Mouse (Mus musculus) embryonic facial prominence, embryonic 15.5 days (tissue): Measurements from ENCODE around the gene Fcor. TPM values are rescaled to one million over a fixed set of nuclear protein-coding genes. Genes with fewer than 3 reads are reported as not detected.

Experiments used
- ATAC-seq: fragments of 200-750 bp; cut with Nextera tagmentation; 2 replicates; pipeline ENCODE4 v1.8.0; 2017; ENCODE audit warnings: low read depth, moderate TSS enrichment; ENCODE audit not compliant: insufficient number of reproducible peaks, low FRiP score, low TSS enrichment
- H3K27ac ChIP-seq: fragments of 300-500 bp; sonication (generic); replicated peaks from 2 replicates; pipeline ENCODE4 v1.5.1; 2015; ENCODE audit warnings: mild to moderate bottlenecking, inconsistent platforms
- H3K27me3 ChIP-seq: fragments of 300-500 bp; sonication (generic); 2 replicates; pipeline ENCODE4 v1.6.1; 2015; ENCODE audit warnings: inconsistent platforms
- H3K36me3 ChIP-seq: fragments of 300-500 bp; sonication (generic); 2 replicates; pipeline ENCODE4 v1.6.1; 2015; ENCODE audit warnings: mild to moderate bottlenecking, inconsistent platforms
- H3K4me1 ChIP-seq: fragments of 300-500 bp; sonication (generic); 2 replicates; pipeline ENCODE4 v1.6.1; 2015; ENCODE audit warnings: inconsistent platforms
- H3K4me2 ChIP-seq: fragments of 300-500 bp; sonication (generic); replicated peaks from 2 replicates; pipeline ENCODE4 v1.6.1; 2015; ENCODE audit warnings: mild to moderate bottlenecking, inconsistent platforms
- H3K4me3 ChIP-seq: fragments of 300-500 bp; sonication (generic); replicated peaks from 2 replicates; pipeline ENCODE4 v1.5.1; 2015; ENCODE audit warnings: mild to moderate bottlenecking, inconsistent platforms
- H3K9ac ChIP-seq: fragments of 300-500 bp; sonication (generic); 2 replicates; pipeline ENCODE4 v1.6.1; 2015; ENCODE audit warnings: inconsistent platforms
- H3K9me3 ChIP-seq: fragments of 300-500 bp; sonication (generic); replicated peaks from 2 replicates; pipeline ENCODE4 v1.6.1; 2016; ENCODE audit warnings: inconsistent platforms
- WGBS: fragments of 180-500 bp; shearing (Covaris S2); methylation state at CpG from one replicate; pipeline ENCODE4 v1.1.7; 2015; 5-methylcytosine and 5-hydroxymethylcytosine counted together
- polyA plus RNA-seq: library from polyadenylated mRNA; unstranded; fragments of >200 nt; fragmentation: Nextera tagmentation; extraction: Ambion mirVana; gene quantifications from 2 replicates; pipeline ENCODE4 v1.2.1, GENCODE M21; 2015

Fcor gene
- polyA plus RNA-seq, 1 experiment from 2014 or later: 8.1 TPM

GRCm38 (mm10) chr8:3646824-3647531 is 25.2 kb downstream of the Fcor start:
- H3K27ac ChIP-seq: no peak overlapping the region
- ATAC-seq: no peak
- H3K4me3 ChIP-seq: no peak overlapping the region
- H3K4me1 ChIP-seq: no peaks in the 10 kb centered on the region
- no peak overlapping the region for H3K9ac ChIP-seq
- no peaks in the 10 kb centered on the region for H3K36me3 ChIP-seq
- H3K4me2 ChIP-seq: no peak overlapping the region
- 77% methylated on average over 6 of the region's 6 CpGs for WGBS
- no peaks in the 10 kb centered on the region for H3K27me3 ChIP-seq
- no peaks in the 10 kb centered on the region for H3K9me3 ChIP-seq

DNA sequence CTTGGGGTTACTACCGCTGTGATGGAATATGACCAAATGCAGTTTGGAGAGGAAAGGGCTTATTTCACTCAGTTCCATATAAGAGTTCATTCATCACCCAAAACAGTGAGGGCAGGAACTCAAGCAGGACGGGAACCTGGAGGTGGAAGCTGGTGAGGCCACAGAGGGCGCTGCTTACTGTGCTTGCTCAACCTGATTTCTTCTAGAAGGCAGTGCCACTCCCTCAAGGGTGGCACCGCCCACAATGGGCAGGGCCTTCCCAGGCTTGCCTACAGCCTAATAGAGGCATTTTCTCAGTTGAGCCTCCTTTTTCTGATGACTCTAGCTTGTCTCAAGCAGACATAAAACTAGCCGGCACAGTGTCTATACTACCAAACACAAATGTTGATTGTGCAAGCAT is 26.4 kb downstream of the Fcor start:
- Histone ChIP-seq H3K4me3 (no peak overlapping the region), H3K27ac (no peak overlapping the region), H3K36me3 (no peaks in the 10 kb centered on the region), H3K4me1 (no peaks in the 10 kb centered on the region), H3K9ac (no peak overlapping the region), H3K27me3 (no peaks in the 10 kb centered on the region), H3K4me2 (no peak overlapping the region), H3K9me3 (no peaks in the 10 kb centered on the region)
- 15% methylated on average over 5 of the region's 5 CpGs for WGBS
- no peak for ATAC-seq

DNA sequence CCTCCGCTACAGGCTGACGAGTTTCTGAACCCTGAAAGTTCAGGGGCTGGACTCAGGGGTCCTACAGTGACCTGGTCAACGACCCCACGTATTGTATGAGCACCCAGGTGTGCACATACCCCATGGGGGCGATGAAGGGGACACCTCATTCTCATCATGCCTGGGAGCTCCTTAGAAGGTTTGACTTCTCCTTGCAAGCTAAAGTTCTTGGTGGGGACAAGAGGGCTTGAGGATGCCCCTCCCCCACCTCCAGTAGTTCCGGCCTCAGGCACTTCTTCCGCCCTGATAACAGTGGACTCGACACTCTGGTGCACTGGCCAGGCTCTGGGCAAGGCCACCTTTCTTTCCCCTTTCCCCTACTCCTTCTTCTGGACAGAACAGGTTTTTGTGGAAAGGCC is 40.7 kb downstream of the Fcor start:
- H3K27me3 ChIP-seq: peaks cover 10% of the 10 kb centered on the region
- H3K4me3 ChIP-seq: peak overlapping the region; percentile 55
- peak overlapping the region; percentile 77 for H3K4me2 ChIP-seq
- no peaks in the 10 kb centered on the region for H3K9me3 ChIP-seq
- H3K4me1 ChIP-seq: peaks cover 10% of the 10 kb centered on the region
- H3K27ac ChIP-seq: no peak overlapping the region
- peak overlapping the region; percentile 51 for H3K9ac ChIP-seq
- 0 out of 2 replicates have a peak, but pooled peaks cover 10% of the 10 kb centered on the region for H3K36me3 ChIP-seq
- 0 out of 2 replicates have a peak, but pooled peaks have one; percentile 17 for ATAC-seq
- 14% methylated on average over 8 of the region's 8 CpGs for WGBS

DNA sequence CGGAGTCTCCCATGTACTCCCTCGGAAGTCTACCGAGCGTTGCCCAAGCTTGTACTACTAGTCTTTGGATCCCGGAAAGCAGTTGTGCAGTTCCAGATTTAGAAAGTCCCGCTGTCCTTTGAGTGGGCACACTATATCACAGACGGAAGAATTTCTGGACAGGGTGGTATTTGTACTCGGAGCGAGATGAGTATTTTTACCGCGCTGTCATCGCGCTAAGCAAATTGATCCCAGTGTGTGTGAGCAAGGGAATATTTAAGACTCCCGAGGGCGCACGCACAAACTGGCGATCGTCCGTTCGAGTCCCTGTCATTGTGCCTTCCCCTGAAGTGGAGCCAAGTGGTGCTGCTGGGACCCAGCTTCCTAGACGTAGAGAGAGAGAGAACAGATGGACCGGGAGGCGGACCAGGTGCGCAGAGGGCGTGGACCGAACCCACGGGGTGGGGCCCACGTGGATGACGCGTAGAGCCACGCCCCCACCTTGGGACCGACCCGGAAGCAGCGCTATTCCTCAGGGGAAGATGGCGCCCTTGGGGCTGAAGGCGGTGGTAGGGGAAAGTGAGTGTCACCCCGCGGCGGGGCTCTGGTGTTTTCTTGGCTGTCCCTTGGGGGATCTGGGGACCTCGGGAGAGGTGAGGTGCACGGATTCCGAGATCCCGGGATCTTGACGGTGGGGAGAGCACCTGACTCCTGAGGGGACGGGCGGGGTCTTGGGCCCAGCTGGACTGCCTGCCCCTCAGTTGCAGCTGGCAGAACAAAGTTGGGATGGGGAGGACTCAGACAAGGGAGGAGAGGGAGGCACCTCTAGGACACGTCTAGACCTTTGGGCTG is 41.3 kb downstream of the Fcor start, which contains the start of gene Stxbp2:
Stxbp2 (plus strand) TSS at position 309 of the 831 bp plus-strand sequence.
- 6% methylated on average over 47 of the region's 47 CpGs for WGBS
- Histone ChIP-seq H3K27me3 (peaks cover 10% of the 10 kb centered on the region), H3K4me3 (peak within 1 kb of the TSS; percentile 55), H3K9ac (peak within 1 kb of the TSS; percentile 51), H3K9me3 (no peaks in the 10 kb centered on the region), H3K4me1 (peaks cover 10% of the 10 kb centered on the region), H3K27ac (no peak within 1 kb of the TSS), H3K36me3 (0 out of 2 replicates have a peak, but pooled peaks cover 4% of the 10 kb centered on the region), H3K4me2 (peak within 1 kb of the TSS; percentile 77)
- ATAC-seq: peak; percentile 80

DNA sequence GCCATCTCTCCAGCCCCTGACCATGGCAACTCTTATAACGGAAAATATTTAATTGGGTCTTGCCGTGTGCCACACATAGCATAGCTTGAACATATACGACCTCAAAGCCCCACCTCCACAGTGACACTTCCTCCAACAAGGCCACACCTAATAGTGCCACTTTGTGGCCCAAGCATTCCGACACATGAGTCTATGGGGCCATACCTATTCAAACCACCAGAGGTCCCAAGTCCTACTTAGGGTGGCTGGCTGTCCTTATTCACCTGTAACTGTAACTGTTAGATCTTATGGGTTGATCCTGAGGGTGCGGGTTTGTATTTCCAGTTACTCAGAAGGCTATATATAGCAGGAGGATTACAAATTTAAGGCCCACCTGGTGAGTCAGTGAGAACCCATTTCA is 44.1 kb downstream of the Fcor start:
- no peak overlapping the region for H3K9ac ChIP-seq
- 24% methylated on average over 5 of the region's 5 CpGs for WGBS
- no peaks in the 10 kb centered on the region for H3K36me3 ChIP-seq
- ATAC-seq: no peak
- H3K27ac ChIP-seq: no peak overlapping the region
- peaks cover 10% of the 10 kb centered on the region for H3K27me3 ChIP-seq
- H3K4me2 ChIP-seq: no peak overlapping the region
- no peak overlapping the region for H3K4me3 ChIP-seq
- H3K9me3 ChIP-seq: no peaks in the 10 kb centered on the region
- peaks cover 10% of the 10 kb centered on the region for H3K4me1 ChIP-seq

DNA sequence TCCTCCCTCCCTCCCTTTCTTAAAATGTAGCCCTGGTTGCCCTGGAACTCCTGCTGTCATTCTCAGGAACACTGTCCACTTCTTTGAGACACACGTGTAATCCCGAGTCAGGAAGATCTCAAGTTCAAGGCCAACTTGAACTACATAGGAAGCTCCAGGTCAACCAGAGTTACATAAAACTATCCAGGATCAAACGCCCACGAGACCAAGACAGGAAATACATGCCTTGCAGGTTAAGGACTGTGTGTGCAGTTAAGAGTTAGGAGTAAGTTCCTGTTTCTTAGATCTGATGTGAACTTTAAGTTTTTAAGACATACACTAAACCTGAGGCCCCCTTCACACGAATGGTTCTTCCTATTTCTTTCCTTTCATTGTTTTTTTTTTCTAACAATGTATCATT is 45.2 kb downstream of the Fcor start:
- Histone ChIP-seq H3K4me1 (peaks cover 15% of the 10 kb centered on the region), H3K36me3 (no peaks in the 10 kb centered on the region), H3K9me3 (no peaks in the 10 kb centered on the region), H3K4me3 (no peak overlapping the region), H3K9ac (no peak overlapping the region), H3K27ac (no peak overlapping the region), H3K4me2 (no peak overlapping the region), H3K27me3 (peaks cover 10% of the 10 kb centered on the region)
- ATAC-seq: no peak
- WGBS: 53% methylated on average over 5 of the region's 5 CpGs

GRCm38 (mm10) chr8:3625445-3625844 is 46.7 kb downstream of the Fcor start, which contains the start of gene Pcp2:
TSS of gene Pcp2 (minus strand) at chr8:3625545.
- H3K9me3 ChIP-seq: no peaks in the 10 kb centered on the region
- ATAC-seq: no peak
- no peak within 1 kb of the TSS for H3K27ac ChIP-seq
- WGBS: 47% methylated on average over 1 of the region's 1 CpGs
- H3K4me2 ChIP-seq: no peak within 1 kb of the TSS
- no peak within 1 kb of the TSS for H3K4me3 ChIP-seq
- peaks cover 8% of the 10 kb centered on the region for H3K4me1 ChIP-seq
- H3K27me3 ChIP-seq: peaks cover 9% of the 10 kb centered on the region
- H3K36me3 ChIP-seq: no peaks in the 10 kb centered on the region
- no peak within 1 kb of the TSS for H3K9ac ChIP-seq

GRCm38 (mm10) chr8:3622119-3622518 is 50.0 kb downstream of the Fcor start:
- 64% methylated on average over 8 of the region's 8 CpGs for WGBS
- no peak for ATAC-seq
- H3K36me3 ChIP-seq: peaks cover 11% of the 10 kb centered on the region
- H3K9me3 ChIP-seq: no peaks in the 10 kb centered on the region
- H3K4me3 ChIP-seq: peak overlapping the region; percentile 72
- no peak overlapping the region for H3K27ac ChIP-seq
- peaks cover 19% of the 10 kb centered on the region for H3K4me1 ChIP-seq
- no peak overlapping the region; the same call in 1 of the 2 replicates for H3K9ac ChIP-seq
- no peaks in the 10 kb centered on the region for H3K27me3 ChIP-seq
- peak overlapping the region; percentile 81 for H3K4me2 ChIP-seq

DNA sequence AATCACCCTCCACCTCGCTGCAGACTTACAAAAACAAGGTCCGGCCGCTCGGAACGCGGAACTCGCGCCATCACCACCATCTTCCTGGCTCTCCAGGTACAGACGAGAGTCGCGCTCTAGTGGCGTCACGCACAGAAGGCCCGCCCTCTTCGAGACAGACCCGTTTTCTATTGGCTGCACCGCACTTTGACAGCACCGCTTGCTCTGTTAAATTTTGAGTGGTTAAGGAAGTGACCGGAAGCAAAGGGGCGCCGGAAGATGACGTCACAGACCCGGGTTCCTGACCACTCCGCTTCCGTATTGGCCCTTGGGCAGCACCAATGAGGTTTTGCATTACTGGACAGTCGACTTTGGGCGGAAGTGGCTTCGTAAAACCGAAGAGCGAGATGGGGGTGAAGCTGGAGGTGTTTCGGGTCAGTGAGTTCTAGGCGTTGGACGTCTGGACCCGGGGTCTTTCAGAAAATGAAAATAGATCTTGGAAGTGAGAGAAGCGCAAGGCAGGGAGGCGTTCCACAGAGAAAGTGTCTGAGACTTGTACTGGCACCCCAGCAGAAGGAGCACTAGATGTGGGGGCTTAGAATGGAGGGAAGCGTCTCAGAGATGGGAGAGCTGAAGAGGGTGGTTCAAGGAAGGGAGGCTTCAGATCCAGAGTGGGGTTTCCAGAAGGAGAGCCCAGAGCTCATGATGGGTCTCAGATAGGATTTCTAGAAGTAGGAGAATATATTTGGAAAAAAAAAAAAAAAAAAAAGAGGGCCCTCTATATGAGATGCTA is 50.8 kb downstream of the Fcor start, which contains the start of the genes Xab2 and Pet100:
Xab2 (minus strand) TSS at position 118 of the 772 bp plus-strand sequence.
Pet100 (plus strand) TSS at position 350 of the 772 bp plus-strand sequence.
- H3K4me2 ChIP-seq: peak within 1 kb of the TSS; percentile 81
- peaks cover 19% of the 10 kb centered on the region for H3K4me1 ChIP-seq
- ATAC-seq: peak; percentile 97
- peak within 1 kb of the TSS; percentile 69 for H3K9ac ChIP-seq
- under 1% methylated on average over 37 of the region's 37 CpGs for WGBS
- H3K36me3 ChIP-seq: peaks cover 17% of the 10 kb centered on the region
- no peak within 1 kb of the TSS for H3K27ac ChIP-seq
- no peaks in the 10 kb centered on the region for H3K9me3 ChIP-seq
- peak within 1 kb of the TSS; percentile 72 for H3K4me3 ChIP-seq
- H3K27me3 ChIP-seq: no peaks in the 10 kb centered on the region
